ENCODE assay signal across 8 mouse cellular contexts in the genomic region with DNA sequence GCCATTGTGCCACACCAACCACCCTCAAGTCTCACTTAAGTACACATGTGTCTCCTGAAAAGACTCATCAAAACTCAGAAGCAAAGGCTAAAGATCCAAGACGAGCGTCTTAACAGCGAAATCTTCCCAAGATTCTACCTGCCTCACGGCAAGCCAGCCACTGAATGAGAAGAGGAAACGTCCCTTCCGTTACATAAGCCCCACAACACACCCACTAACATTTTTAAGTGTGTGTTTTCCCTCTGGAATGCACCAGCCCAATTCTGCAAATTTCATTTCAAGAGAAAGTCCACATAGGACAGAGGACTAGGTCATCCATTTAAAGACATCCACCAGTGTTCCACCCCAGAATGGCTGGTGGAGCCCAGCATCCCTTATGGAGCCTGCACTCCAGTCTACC. TPM values are rescaled to one million over a fixed set of nuclear protein-coding genes. Genes with fewer than 3 reads are reported as not detected.
A peak's percentile ranks its signal among the peaks of the same experiment; 100 is the strongest.
DNase-seq lines count a peak whose midpoint lies in the region; ATAC-seq and TF ChIP-seq lines count a peak whose summit lies in the region.

No protein-coding gene starts in this region.

- intact Hi-C loops in heart, adult 2 months (cut with DNase I), result no loop called here

- WGBS in heart, adult 2 months, result 58% methylated on average over 6 of the region's 6 CpGs
- WGBS in limb, embryonic 11.5 days, result 82% methylated on average over 6 of the region's 6 CpGs
- WGBS in stomach, embryonic 15.5 days, result 75% methylated on average over 6 of the region's 6 CpGs

- TF ChIP-seq EP300 in heart, adult 2 months (IDR thresholded peaks at IDR 0.05; ENCODE audit: insufficient read depth, low read depth, low read length), result no peak

- no peak for TF ChIP-seq CTCF in heart, adult 2 months (IDR thresholded peaks at IDR 0.05)

- no peaks in the 10 kb centered on the region for H3K79me2 ChIP-seq in heart, adult 2 months (replicated peaks; ENCODE audit: control insufficient read depth, insufficient read depth, low read length)

- peak overlapping the region; percentile 67 for H3K4me3 ChIP-seq in heart, adult 2 months
- peak overlapping the region; percentile 50 for H3K4me3 ChIP-seq in limb, embryonic 11.5 days (ENCODE audit: low read depth, low read length)
- H3K4me3 ChIP-seq in stomach, embryonic 15.5 days (replicated peaks), result peak overlapping the region; percentile 88

- peak overlapping the region; percentile 61 for H3K4me2 ChIP-seq in limb, embryonic 11.5 days (ENCODE audit: low read depth, severe bottlenecking)
- peak overlapping the region; percentile 89 for H3K4me2 ChIP-seq in stomach, embryonic 15.5 days

- no peak for TF ChIP-seq POLR2A in heart, adult 2 months (IDR thresholded peaks at IDR 0.05; ENCODE audit: insufficient read depth, low read depth, low read length)

- no peak for DNase-seq in heart, adult 2 months
- DNase-seq in heart, postnatal 4 days, result no peak
- peak; percentile 34 for DNase-seq in right cerebral cortex, postnatal 25 days
- no peak for DNase-seq in right cerebral cortex, postnatal 4 days
- DNase-seq in limb, embryonic 11.5 days (ENCODE audit: low spot score), result no peak
- DNase-seq in gastrocnemius, postnatal 10 days, result no peak
- no peak for DNase-seq in thymus, postnatal 10 days (ENCODE audit: low spot score in 2 of 2)

- H3K9me3 ChIP-seq in limb, embryonic 11.5 days (ENCODE audit: control insufficient read depth, low read length), result no peaks in the 10 kb centered on the region
- no peaks in the 10 kb centered on the region for H3K9me3 ChIP-seq in stomach, embryonic 15.5 days

- peak overlapping the region; percentile 67; the same call in 1 of the 2 replicates for H3K9ac ChIP-seq in heart, adult 2 months (ENCODE audit: low read depth, low read length)
- H3K9ac ChIP-seq in limb, embryonic 11.5 days (ENCODE audit: low read length), result peak overlapping the region; percentile 57
- H3K9ac ChIP-seq in stomach, embryonic 15.5 days, result peak overlapping the region; percentile 74; the same call in 1 of the 2 replicates

- no peak for ATAC-seq in limb, embryonic 11.5 days (ENCODE audit: insufficient number of reproducible peaks, low FRiP score, low TSS enrichment, low read depth)
- 0 out of 2 replicates have a peak, but pooled peaks have one; percentile 9 for ATAC-seq in stomach, embryonic 15.5 days (ENCODE audit: insufficient read depth, low FRiP score, low read depth)

- no peaks in the 10 kb centered on the region for H3K36me3 ChIP-seq in heart, adult 2 months (ENCODE audit: control insufficient read depth, insufficient read depth, low read length)
- H3K36me3 ChIP-seq in limb, embryonic 11.5 days (ENCODE audit: control insufficient read depth, insufficient read depth, low read length), result no peaks in the 10 kb centered on the region
- no peaks in the 10 kb centered on the region for H3K36me3 ChIP-seq in stomach, embryonic 15.5 days

- H3K27me3 ChIP-seq in heart, adult 2 months (ENCODE audit: control insufficient read depth, insufficient read depth, low read length), result no peaks in the 10 kb centered on the region
- no peaks in the 10 kb centered on the region for H3K27me3 ChIP-seq in limb, embryonic 11.5 days (ENCODE audit: control insufficient read depth, insufficient read depth, low read length)
- no peaks in the 10 kb centered on the region for H3K27me3 ChIP-seq in stomach, embryonic 15.5 days (replicated peaks)

- no peak overlapping the region; the same call in 1 of the 2 replicates for H3K27ac ChIP-seq in heart, adult 2 months
- H3K27ac ChIP-seq in limb, embryonic 11.5 days (replicated peaks; ENCODE audit: low read depth, low read length), result no peak overlapping the region
- no peak overlapping the region for H3K27ac ChIP-seq in stomach, embryonic 15.5 days

- peaks cover 3% of the 10 kb centered on the region for H3K4me1 ChIP-seq in heart, adult 2 months (ENCODE audit: control insufficient read depth, insufficient read depth, low read length)
- H3K4me1 ChIP-seq in limb, embryonic 11.5 days (ENCODE audit: control insufficient read depth, insufficient read depth, low read length), result no peaks in the 10 kb centered on the region
- 0 out of 2 replicates have a peak, but pooled peaks cover 7% of the 10 kb centered on the region for H3K4me1 ChIP-seq in stomach, embryonic 15.5 days

RNA-seq across cellular contexts. Expression of a gene that starts 0.7 kb away (rescaled TPM):
- total RNA-seq in heart, adult 2 months (2021), result 10 to 100 TPM; 15.6 to 18.9 TPM
- polyA plus RNA-seq in heart, adult 2 months (2012; rRNA removed), result 6.9 and 9.3 TPM in 2 replicates
- total RNA-seq in heart, postnatal 4 days (2021), result 10 to 100 TPM; 23.1 to 23.6 TPM
- polyA plus RNA-seq in limb, embryonic 11.5 days (2014; fragmentation: Nextera tagmentation; extraction: Ambion mirVana), result 15.4 and 17.1 TPM in 2 replicates
- polyA plus RNA-seq in stomach, embryonic 15.5 days (2015; fragmentation: Nextera tagmentation; extraction: Ambion mirVana), result 10.6 and 12.9 TPM in 2 replicates
- 10 to 100 TPM; 20.4 to 23.7 TPM for total RNA-seq in gastrocnemius, postnatal 10 days (2021)

RNA-seq across cellular contexts. Expression of a gene that starts 14.1 kb away (rescaled TPM):
- 10 to 100 TPM; 27.7 to 28.0 TPM for total RNA-seq in heart, adult 2 months (2021)
- polyA plus RNA-seq in heart, adult 2 months (2012; rRNA removed), result 18.5 and 23.8 TPM in 2 replicates
- total RNA-seq in heart, postnatal 4 days (2021), result 10 to 100 TPM; 31.1 to 38.1 TPM
- 56.7 and 59.0 TPM in 2 replicates for polyA plus RNA-seq in limb, embryonic 11.5 days (2014; fragmentation: Nextera tagmentation; extraction: Ambion mirVana)
- polyA plus RNA-seq in stomach, embryonic 15.5 days (2015; fragmentation: Nextera tagmentation; extraction: Ambion mirVana), result 35.1 and 37.5 TPM in 2 replicates
- 10 to 100 TPM; 25.8 to 26.3 TPM for total RNA-seq in gastrocnemius, postnatal 10 days (2021)
